Mouse (Mus musculus) T-cell, adult 2 months (primary cell): ENCODE results near the gene Rab29.
"Not testable (repeated sequence)": the region's sequence is repeated elsewhere in the genome, so short reads cannot be mapped to it uniquely, and the experiment has no call there.

ENCODE experiments used
- DNase-seq: peaks from one replicate; pipeline ENCODE4 v3.0.0; 2022; ENCODE audit warnings: low spot score

The Rab29 gene

GRCm38 (mm10) chr1:131867093-131867945 is at the start of gene Rab29:
TSS of gene Rab29 (plus strand) at chr1:131867224.
- DNase-seq, result peak; percentile 92

- DNase-seq, result not testable (repeated sequence)
Measured at GRCm38 (mm10) chr1:131820353-131820752, 46.7 kb upstream of the Rab29 start.

DNA sequence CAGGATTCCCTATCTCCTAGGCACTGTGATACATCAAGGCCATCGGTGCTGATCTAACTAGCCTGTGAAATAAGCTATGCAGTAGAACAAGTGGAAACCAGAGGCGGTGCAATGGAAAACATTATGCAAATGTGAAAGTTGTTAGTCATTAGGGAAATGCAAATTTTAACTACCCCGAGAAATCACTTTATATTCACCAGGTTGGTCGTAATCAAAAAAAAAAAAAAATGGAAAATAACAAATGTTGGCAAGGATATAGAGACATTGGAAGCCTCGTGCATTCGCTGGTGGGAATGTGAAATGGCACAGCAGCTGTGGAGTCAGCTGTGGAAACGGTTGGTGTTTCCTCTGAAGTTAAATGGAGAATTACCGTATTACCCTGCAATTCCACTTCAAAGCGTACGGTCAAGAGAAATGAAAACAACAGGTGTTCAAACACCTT is 46.1 kb upstream of the Rab29 start:
- no peak for DNase-seq

- no peak for DNase-seq
Measured at GRCm38 (mm10) chr1:131822292-131822691, 44.7 kb upstream of the Rab29 start.

GRCm38 (mm10) chr1:131822856-131823492 is 44.0 kb upstream of the Rab29 start:
- DNase-seq, result no peak

GRCm38 (mm10) chr1:131823563-131823962 is 43.5 kb upstream of the Rab29 start:
- DNase-seq, result no peak

- DNase-seq, result no peak
Measured at GRCm38 (mm10) chr1:131824528-131825181, 42.4 kb upstream of the Rab29 start.

- DNase-seq, result peak; percentile 39
Measured at GRCm38 (mm10) chr1:131827207-131827786, 39.7 kb upstream of the Rab29 start, which contains the start of gene Slc41a1. TSS of gene Slc41a1 (plus strand) at chr1:131827493.

GRCm38 (mm10) chr1:131827787-131828258 is 39.2 kb upstream of the Rab29 start:
- peak; percentile 93 for DNase-seq

DNA sequence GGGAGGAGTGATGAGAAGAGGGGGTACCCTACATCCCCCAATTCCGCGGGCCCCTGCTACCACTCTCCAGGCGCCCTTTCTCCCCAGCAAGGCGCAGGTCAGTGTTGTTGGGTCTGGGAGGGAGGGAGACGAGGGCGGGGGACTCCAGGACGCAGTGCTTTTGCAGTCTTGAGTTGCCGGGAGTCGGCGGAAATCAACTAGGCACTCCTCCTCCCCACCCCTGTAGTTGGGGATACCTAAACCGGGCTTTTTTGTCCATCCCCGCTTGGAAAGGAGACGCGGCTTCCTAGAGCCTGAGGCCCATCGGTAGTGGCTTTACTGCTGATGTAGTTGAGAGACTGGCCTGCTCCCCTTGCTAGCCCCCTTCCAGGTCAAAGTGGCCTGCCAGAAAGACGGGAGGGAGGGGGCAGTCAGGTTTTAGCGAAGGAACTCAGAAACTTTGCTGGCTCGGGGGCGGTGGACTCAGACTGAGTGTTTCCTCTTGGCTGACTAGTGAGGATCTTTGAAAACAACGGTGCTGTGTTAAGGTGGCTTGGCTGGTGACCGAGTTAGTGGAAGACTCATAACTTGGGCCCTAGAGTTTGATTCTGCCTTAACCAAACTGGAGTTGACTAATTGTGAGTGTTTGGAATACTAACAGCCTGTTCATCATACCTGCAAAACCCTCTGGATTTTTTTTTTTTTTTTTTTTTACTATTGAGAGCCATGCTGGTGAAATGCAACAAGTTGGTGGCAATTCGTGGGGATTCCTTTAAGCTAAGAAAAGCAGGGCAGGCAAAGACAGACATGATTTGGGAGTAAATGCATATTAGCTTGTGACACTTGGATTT is 38.5 kb upstream of the Rab29 start:
- peak; percentile 33 for DNase-seq

GRCm38 (mm10) chr1:131829279-131829678 is 37.7 kb upstream of the Rab29 start:
- no peak for DNase-seq

DNA sequence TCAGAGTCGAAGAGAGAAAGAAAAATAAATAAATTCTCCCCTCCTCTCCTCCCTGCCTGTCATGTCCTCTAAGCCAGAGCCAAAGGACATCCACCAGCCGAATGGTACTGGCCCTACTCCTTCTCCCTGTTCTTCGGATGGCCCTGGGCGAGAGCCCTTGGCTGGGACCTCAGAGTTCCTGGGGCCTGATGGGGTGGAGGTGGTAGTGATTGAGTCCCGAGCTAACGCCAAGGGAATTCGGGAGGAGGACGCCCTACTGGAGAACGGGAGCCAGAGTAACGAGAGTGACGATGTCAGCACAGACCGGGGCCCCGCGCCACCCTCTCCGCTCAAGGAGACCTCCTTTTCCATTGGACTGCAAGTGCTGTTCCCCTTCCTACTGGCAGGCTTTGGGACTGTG is 36.5 kb upstream of the Rab29 start:
- no peak for DNase-seq

GRCm38 (mm10) chr1:131830971-131831641 is 35.9 kb upstream of the Rab29 start:
- DNase-seq, result no peak

GRCm38 (mm10) chr1:131837035-131837434 is 30.0 kb upstream of the Rab29 start:
- no peak for DNase-seq

GRCm38 (mm10) chr1:131838542-131838941 is 28.5 kb upstream of the Rab29 start:
- no peak for DNase-seq

- no peak for DNase-seq
Measured at GRCm38 (mm10) chr1:131839279-131839678, 27.7 kb upstream of the Rab29 start.

GRCm38 (mm10) chr1:131842221-131842620 is 24.8 kb upstream of the Rab29 start:
- DNase-seq, result no peak

GRCm38 (mm10) chr1:131843758-131844157 is 23.3 kb upstream of the Rab29 start:
- DNase-seq, result no peak

DNA sequence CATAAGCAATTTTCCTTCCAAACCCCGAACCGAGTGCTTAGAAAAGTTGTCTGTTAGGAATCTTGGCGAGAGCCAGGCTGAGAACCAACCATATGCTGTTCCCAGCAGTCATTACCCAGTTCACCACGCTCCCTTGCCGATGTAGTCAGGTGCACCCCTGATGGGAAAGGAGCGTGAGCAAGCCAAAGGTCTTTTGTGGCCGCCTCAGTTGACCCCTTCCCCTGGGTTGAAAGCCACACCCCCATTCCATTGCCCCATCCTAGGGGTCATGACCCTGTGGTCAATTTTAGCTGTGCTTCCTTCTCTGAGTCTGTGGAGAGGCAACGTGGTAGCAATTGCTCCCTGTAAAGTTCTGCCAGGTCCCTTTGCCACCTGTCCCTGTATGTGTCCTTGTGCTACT is 22.1 kb upstream of the Rab29 start:
- DNase-seq, result no peak

DNA sequence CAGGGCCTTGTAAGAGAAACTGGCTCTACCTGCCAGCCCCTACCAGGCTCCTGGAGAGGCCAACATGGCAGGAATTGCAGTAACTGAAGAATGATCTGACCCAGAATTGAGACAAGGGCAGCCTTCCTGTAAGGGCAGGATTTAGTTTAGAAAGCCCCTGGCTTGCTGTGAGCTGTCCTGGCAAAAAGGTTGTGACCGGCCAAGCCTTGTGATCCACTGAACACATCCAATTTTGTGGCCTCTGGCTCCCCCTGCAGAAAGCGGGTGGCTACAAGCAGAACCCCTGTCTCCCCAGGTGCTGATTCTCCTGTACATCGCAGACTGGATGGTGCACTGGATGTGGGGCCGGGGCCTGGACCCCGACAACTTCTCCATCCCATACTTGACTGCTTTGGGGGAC is 20.8 kb upstream of the Rab29 start:
- DNase-seq, result peak; percentile 26

DNA sequence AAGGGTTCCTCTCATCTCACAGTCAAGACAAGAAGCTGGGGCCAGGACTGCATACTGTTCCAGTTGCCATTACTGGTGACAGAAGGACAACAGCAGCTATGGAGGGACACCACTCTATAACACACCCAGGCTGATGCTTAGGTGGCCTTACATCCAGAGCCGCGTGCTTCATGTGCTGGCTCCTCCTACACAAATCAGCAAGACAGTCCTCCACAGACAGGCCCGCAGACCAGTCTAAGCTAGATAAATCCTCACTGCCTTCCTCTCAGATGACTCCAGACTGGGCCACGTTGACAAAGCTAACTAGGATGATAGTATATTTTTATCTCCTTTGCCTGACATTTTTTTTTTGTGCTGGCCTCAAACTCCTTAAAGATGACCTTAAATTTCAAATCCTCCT is 5.2 kb upstream of the Rab29 start:
- no peak for DNase-seq
